23 mouse cellular contexts compared by ENCODE assay signal in genomic region chr6:4722739-4723138, GRCm38 (mm10). TPM values are rescaled to one million over a fixed set of nuclear protein-coding genes. Genes with fewer than 3 reads are reported as not detected.
A peak's percentile ranks its signal among the peaks of the same experiment; 100 is the strongest.
DNase-seq lines count a peak whose midpoint lies in the region; ATAC-seq and TF ChIP-seq lines count a peak whose summit lies in the region.
"Had no signal": no experiment of that assay in that cellular context is flagged by ENCODE, and none has a peak within 500 bp of the region (broad histone marks: within the 10 kb centered on the region; RNA-seq: fewer than 3 reads in every experiment).

No protein-coding gene starts in this region.

- TF ChIP-seq POLR2A in myocyte (IDR thresholded peaks at IDR 0.05; ENCODE audit: insufficient read length, low read depth) = no peak

- H3K9ac ChIP-seq in forebrain, embryonic 14.5 days (ENCODE audit: low read length) = no peak overlapping the region
- H3K9ac ChIP-seq in forebrain, embryonic 15.5 days (replicated peaks) = no peak overlapping the region
- no peak overlapping the region for H3K9ac ChIP-seq in hindbrain, embryonic 13.5 days
- H3K9ac ChIP-seq in midbrain, embryonic 15.5 days = no peak overlapping the region
- H3K9ac ChIP-seq in midbrain, postnatal 0 days (replicated peaks; ENCODE audit: low read length, poor library complexity, severe bottlenecking) = no peak overlapping the region
- H3K9ac ChIP-seq: embryonic facial prominence, embryonic 13.5 days; forebrain, embryonic 12.5 days; forebrain, postnatal 0 days had no signal

- DNase-seq in forebrain, embryonic 14.5 days (ENCODE audit: low spot score) = no peak
- DNase-seq in hindbrain, embryonic 10.5 days (ENCODE audit: low spot score) = no peak
- DNase-seq in midbrain, postnatal 0 days (ENCODE audit: low spot score) = no peak
- no peak for DNase-seq in kidney, postnatal 4 days
- DNase-seq: adrenal gland, adult 8-10 months; adrenal gland, postnatal 25 days; cerebellum, adult 11-12 months; cerebellum, adult 8-10 months; cerebellum, postnatal 10 days; cerebellum, postnatal 36 days; embryo, embryonic 11 days; gastrocnemius, postnatal 25 days had no signal

- TF ChIP-seq CTCF in midbrain, postnatal 0 days (IDR thresholded peaks at IDR 0.05) = no peak

- no peak overlapping the region for H3K4me2 ChIP-seq in forebrain, embryonic 14.5 days (ENCODE audit: low read length)
- no peak overlapping the region for H3K4me2 ChIP-seq in forebrain, embryonic 15.5 days (replicated peaks)
- no peak overlapping the region for H3K4me2 ChIP-seq in hindbrain, embryonic 13.5 days
- no peak overlapping the region for H3K4me2 ChIP-seq in midbrain, embryonic 15.5 days
- H3K4me2 ChIP-seq in midbrain, postnatal 0 days (ENCODE audit: low read depth, low read length, poor library complexity, severe bottlenecking) = no peak overlapping the region
- peak overlapping the region; percentile 30 for H3K4me2 ChIP-seq in myocyte (ENCODE audit: low read depth)
- H3K4me2 ChIP-seq: embryonic facial prominence, embryonic 13.5 days; forebrain, embryonic 12.5 days; heart, embryonic 11.5 days had no signal

- H3K9me3 ChIP-seq in forebrain, embryonic 14.5 days (replicated peaks; ENCODE audit: control insufficient read depth, low read length) = no peaks in the 10 kb centered on the region
- no peaks in the 10 kb centered on the region for H3K9me3 ChIP-seq in forebrain, embryonic 15.5 days
- no peaks in the 10 kb centered on the region for H3K9me3 ChIP-seq in hindbrain, embryonic 13.5 days
- no peaks in the 10 kb centered on the region for H3K9me3 ChIP-seq in hindbrain, embryonic 10.5 days
- no peaks in the 10 kb centered on the region for H3K9me3 ChIP-seq in midbrain, embryonic 15.5 days
- H3K9me3 ChIP-seq in midbrain, postnatal 0 days (ENCODE audit: low read length) = no peaks in the 10 kb centered on the region
- H3K9me3 ChIP-seq: embryonic facial prominence, embryonic 10.5 days; embryonic facial prominence, embryonic 13.5 days; forebrain, embryonic 12.5 days had no signal

- H3K4me1 ChIP-seq in forebrain, embryonic 14.5 days (ENCODE audit: control insufficient read depth, insufficient read depth, low read length) = peaks cover 2% of the 10 kb centered on the region; the same call in 1 of the 2 replicates
- peaks cover 15% of the 10 kb centered on the region for H3K4me1 ChIP-seq in forebrain, embryonic 15.5 days
- H3K4me1 ChIP-seq in hindbrain, embryonic 13.5 days (replicated peaks) = peaks cover 29% of the 10 kb centered on the region
- peaks cover 35% of the 10 kb centered on the region; the same call in 1 of the 2 replicates for H3K4me1 ChIP-seq in hindbrain, embryonic 10.5 days (replicated peaks)
- H3K4me1 ChIP-seq in midbrain, embryonic 15.5 days = peaks cover 13% of the 10 kb centered on the region
- H3K4me1 ChIP-seq in midbrain, postnatal 0 days (ENCODE audit: insufficient read depth, low read length) = no peaks in the 10 kb centered on the region

- WGBS in forebrain, embryonic 14.5 days = 86% methylated on average over 13 of the region's 13 CpGs
- 77% methylated on average over 13 of the region's 13 CpGs for WGBS in forebrain, embryonic 15.5 days
- WGBS in hindbrain, embryonic 13.5 days = 86% methylated on average over 13 of the region's 13 CpGs
- 88% methylated on average over 13 of the region's 13 CpGs for WGBS in hindbrain, embryonic 10.5 days
- WGBS in midbrain, embryonic 15.5 days = 72% methylated on average over 13 of the region's 13 CpGs
- 73% methylated on average over 13 of the region's 13 CpGs for WGBS in midbrain, postnatal 0 days

- H3K79me2 ChIP-seq in myocyte (ENCODE audit: control insufficient read depth, insufficient read depth) = no peaks in the 10 kb centered on the region

- H3ac ChIP-seq in myocyte (ENCODE audit: control insufficient read depth, insufficient read length) = no peak overlapping the region

- H3K36me3 ChIP-seq in forebrain, embryonic 14.5 days (ENCODE audit: control insufficient read depth, insufficient read depth, low read length) = no peaks in the 10 kb centered on the region
- H3K36me3 ChIP-seq in forebrain, embryonic 15.5 days = no peaks in the 10 kb centered on the region
- H3K36me3 ChIP-seq in hindbrain, embryonic 13.5 days = no peaks in the 10 kb centered on the region
- H3K36me3 ChIP-seq in hindbrain, embryonic 10.5 days = no peaks in the 10 kb centered on the region
- H3K36me3 ChIP-seq in midbrain, embryonic 15.5 days (replicated peaks) = no peaks in the 10 kb centered on the region
- H3K36me3 ChIP-seq in midbrain, postnatal 0 days (ENCODE audit: insufficient read depth, low read length) = no peaks in the 10 kb centered on the region
- no peaks in the 10 kb centered on the region for H3K36me3 ChIP-seq in myocyte (ENCODE audit: control insufficient read depth, insufficient read depth)
- H3K36me3 ChIP-seq: embryonic facial prominence, embryonic 10.5 days; embryonic facial prominence, embryonic 13.5 days; forebrain, embryonic 12.5 days had no signal

- no peak overlapping the region for H3K4me3 ChIP-seq in forebrain, embryonic 14.5 days (ENCODE audit: low read depth, low read length)
- H3K4me3 ChIP-seq in forebrain, embryonic 15.5 days = no peak overlapping the region
- no peak overlapping the region for H3K4me3 ChIP-seq in hindbrain, embryonic 13.5 days
- no peak overlapping the region for H3K4me3 ChIP-seq in hindbrain, embryonic 10.5 days
- H3K4me3 ChIP-seq in midbrain, embryonic 15.5 days = no peak overlapping the region
- H3K4me3 ChIP-seq in midbrain, postnatal 0 days (ENCODE audit: low read depth, low read length) = no peak overlapping the region
- no peak overlapping the region for H3K4me3 ChIP-seq in myocyte
- H3K4me3 ChIP-seq: embryonic facial prominence, embryonic 10.5 days; embryonic facial prominence, embryonic 13.5 days; erythroblast, embryonic 14.5 days; forebrain, embryonic 12.5 days had no signal

- no peaks in the 10 kb centered on the region for H3K27me3 ChIP-seq in forebrain, embryonic 14.5 days (replicated peaks; ENCODE audit: control insufficient read depth, insufficient read depth, low read length)
- no peaks in the 10 kb centered on the region for H3K27me3 ChIP-seq in forebrain, embryonic 15.5 days
- H3K27me3 ChIP-seq in hindbrain, embryonic 13.5 days = no peaks in the 10 kb centered on the region
- H3K27me3 ChIP-seq in hindbrain, embryonic 10.5 days (ENCODE audit: insufficient read depth, poor library complexity, severe bottlenecking) = no peaks in the 10 kb centered on the region
- no peaks in the 10 kb centered on the region for H3K27me3 ChIP-seq in midbrain, embryonic 15.5 days (replicated peaks)
- H3K27me3 ChIP-seq in midbrain, postnatal 0 days (ENCODE audit: insufficient read depth, low read length) = no peaks in the 10 kb centered on the region
- no peaks in the 10 kb centered on the region for H3K27me3 ChIP-seq in myocyte (ENCODE audit: control insufficient read depth, insufficient read depth, insufficient read length)
- H3K27me3 ChIP-seq: embryonic facial prominence, embryonic 13.5 days; forebrain, embryonic 12.5 days had no signal

- no peak overlapping the region for H3K27ac ChIP-seq in forebrain, embryonic 14.5 days (ENCODE audit: low read depth, low read length)
- H3K27ac ChIP-seq in forebrain, embryonic 15.5 days (replicated peaks) = no peak overlapping the region
- H3K27ac ChIP-seq in hindbrain, embryonic 13.5 days = peak overlapping the region; percentile 35
- H3K27ac ChIP-seq in hindbrain, embryonic 10.5 days = no peak overlapping the region
- no peak overlapping the region for H3K27ac ChIP-seq in midbrain, embryonic 15.5 days
- H3K27ac ChIP-seq in midbrain, postnatal 0 days (ENCODE audit: low read depth, low read length) = no peak overlapping the region
- H3K27ac ChIP-seq: embryonic facial prominence, embryonic 10.5 days; embryonic facial prominence, embryonic 13.5 days; forebrain, embryonic 12.5 days had no signal

- ATAC-seq in forebrain, embryonic 14.5 days = peak; percentile 57; the same call in 1 of the 2 replicates
- no peak for ATAC-seq in forebrain, embryonic 15.5 days (replicated peaks)
- ATAC-seq in hindbrain, embryonic 13.5 days (ENCODE audit: low FRiP score) = no peak
- ATAC-seq in midbrain, embryonic 15.5 days (replicated peaks) = peak; percentile 55; the same call in 1 of the 2 replicates
- no peak for ATAC-seq in midbrain, postnatal 0 days (ENCODE audit: low FRiP score)
- ATAC-seq: activated CD4-positive, CD25-positive, alpha-beta regulatory T cell, adult 4 months had no signal

TF ChIP-seq in myocyte, 11 proteins besides CTCF, POLR2A, EP300 and RAD21 (continues in another document):
- TF ChIP-seq E2F4 (IDR thresholded peaks at IDR 0.05; ENCODE audit: insufficient read depth) (no peak), SRF (IDR thresholded peaks at IDR 0.05; ENCODE audit: control insufficient read depth, insufficient read length, low read depth) (no peak), POLR2AphosphoS2 (IDR thresholded peaks at IDR 0.05; ENCODE audit: insufficient read length, low read depth) (no peak), MYOD1 (IDR thresholded peaks at IDR 0.05; ENCODE audit: control insufficient read depth in 1 of 3, insufficient read length in 2 of 3, low read depth in 2 of 3) (no peak), USF1 (IDR thresholded peaks at IDR 0.05; ENCODE audit: low read depth) (no peak), CEBPB (IDR thresholded peaks at IDR 0.05; ENCODE audit: insufficient read depth, poor library complexity, severe bottlenecking) (no peak)

RNA-seq across cellular contexts. Expression of gene Sgce, which starts 24.3 kb away (rescaled TPM):
- 48.0 and 48.3 TPM in 2 replicates for polyA plus RNA-seq in forebrain, embryonic 14.5 days (2014; fragmentation: Nextera tagmentation; extraction: Ambion mirVana)
- 50.6 and 50.9 TPM in 2 replicates for polyA plus RNA-seq in forebrain, embryonic 15.5 days (2015; fragmentation: Nextera tagmentation; extraction: Ambion mirVana)
- polyA plus RNA-seq in hindbrain, embryonic 13.5 days (2015; fragmentation: Nextera tagmentation; extraction: Ambion mirVana) = 64.4 and 64.6 TPM in 2 replicates
- polyA plus RNA-seq in hindbrain, embryonic 10.5 days (2016; fragmentation: Nextera tagmentation; extraction: Ambion mirVana) = 60.9 and 65.9 TPM in 2 replicates
- polyA plus RNA-seq in midbrain, embryonic 15.5 days (2015; fragmentation: Nextera tagmentation; extraction: Ambion mirVana) = 58.5 and 58.9 TPM in 2 replicates
- 35.0 and 36.3 TPM in 2 replicates for total RNA-seq in midbrain, postnatal 0 days (2014; rRNA removed)
- polyA plus RNA-seq in midbrain, postnatal 0 days (2015; fragmentation: Nextera tagmentation; extraction: Ambion mirVana) = 44.6 and 49.2 TPM in 2 replicates
- 16.8 TPM for polyA plus RNA-seq in myocyte (2012; fragmentation: generic; extraction: Trizol)
- polyA plus RNA-seq: erythroblast, embryonic 14.5 days had no signal

RNA-seq across cellular contexts. Expression of gene Peg10, which starts 24.4 kb away (rescaled TPM):
- polyA plus RNA-seq in forebrain, embryonic 14.5 days (2014; fragmentation: Nextera tagmentation; extraction: Ambion mirVana) = 9.3 and 9.8 TPM in 2 replicates
- 4.0 and 5.0 TPM in 2 replicates for polyA plus RNA-seq in forebrain, embryonic 15.5 days (2015; fragmentation: Nextera tagmentation; extraction: Ambion mirVana)
- polyA plus RNA-seq in hindbrain, embryonic 13.5 days (2015; fragmentation: Nextera tagmentation; extraction: Ambion mirVana) = 7.3 and 9.0 TPM in 2 replicates
- 9.3 and 12.3 TPM in 2 replicates for polyA plus RNA-seq in hindbrain, embryonic 10.5 days (2016; fragmentation: Nextera tagmentation; extraction: Ambion mirVana)
- 7.9 and 8.5 TPM in 2 replicates for polyA plus RNA-seq in midbrain, embryonic 15.5 days (2015; fragmentation: Nextera tagmentation; extraction: Ambion mirVana)
- 55.9 and 62.9 TPM in 2 replicates for total RNA-seq in midbrain, postnatal 0 days (2014; rRNA removed)
- polyA plus RNA-seq in midbrain, postnatal 0 days (2015; fragmentation: Nextera tagmentation; extraction: Ambion mirVana) = 4.7 and 6.7 TPM in 2 replicates
- polyA plus RNA-seq in myocyte (2012; fragmentation: generic; extraction: Trizol) = 2.6 TPM

Comparison
In these comparisons a context has a peak if more than half of its experiments do, and no peak if none do; other contexts are left out.
1. ATAC-seq: peak in forebrain, embryonic 14.5 days (single experiment) and midbrain, embryonic 15.5 days (single experiment); none in forebrain, embryonic 15.5 days (single experiment), hindbrain, embryonic 13.5 days (single experiment) and midbrain, postnatal 0 days (single experiment).